Mouse (Mus musculus) ES-Bruce4 (cell line): ENCODE data around the gene Thbd.

ENCODE experiments used
- CTCF ChIP-seq: IDR thresholded peaks from one replicate; pipeline ENCODE4 v1.8.1; 2011; ENCODE audit warnings: low read depth, low read length
- POLR2A ChIP-seq: IDR thresholded peaks from one replicate; pipeline ENCODE4 v1.8.1; 2011; ENCODE audit warnings: low read length; ENCODE audit not compliant: insufficient read depth

DNA sequence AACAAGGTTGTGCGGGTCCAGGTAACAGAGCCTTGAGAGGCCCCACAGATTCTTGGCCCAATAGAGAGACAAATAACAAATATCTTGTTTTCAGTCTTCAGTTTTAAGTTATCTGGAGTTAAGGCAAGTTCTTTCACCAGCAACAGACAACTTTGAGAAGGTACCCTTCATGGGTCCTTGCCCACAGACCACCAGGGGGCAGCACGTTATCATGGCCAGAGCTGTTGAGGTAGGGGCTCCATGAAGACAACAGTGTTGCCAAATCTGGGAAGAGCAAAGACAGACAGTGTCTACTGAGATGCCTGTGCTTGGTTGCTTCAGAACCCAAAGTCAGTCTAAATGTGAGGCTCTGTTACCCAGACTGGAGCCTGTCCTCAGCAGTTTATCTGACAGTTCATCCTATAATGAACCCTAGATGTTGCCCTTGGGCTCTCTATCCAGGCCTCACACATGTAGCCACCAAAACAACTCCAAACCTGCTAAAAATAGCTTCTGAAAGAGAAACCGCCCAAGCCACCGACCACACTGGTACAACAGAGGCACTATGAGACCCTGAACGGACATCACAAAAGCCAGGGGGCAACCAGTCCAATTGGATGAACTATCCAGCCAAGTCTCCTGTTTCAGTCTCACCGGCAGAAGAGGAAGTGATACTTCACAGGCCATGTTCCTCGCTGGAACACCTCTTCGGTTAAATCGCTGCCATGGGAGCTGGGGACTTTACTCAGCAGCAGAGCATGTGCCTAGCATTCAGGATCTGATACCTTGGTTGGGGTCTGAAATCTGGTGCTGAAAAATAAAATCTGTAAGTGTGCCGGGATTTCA is 32.5 kb downstream of the Thbd start:
- peak; percentile 65 for TF ChIP-seq CTCF
- no peak for TF ChIP-seq POLR2A
